Mouse (Mus musculus) heart, postnatal 0 days (tissue): Measurements from ENCODE around the gene Rilp.

Source experiments
- CTCF ChIP-seq: IDR thresholded peaks from 2 replicates; pipeline ENCODE4 v1.5.1; 2016; ENCODE audit warnings: antibody characterized with exemption, control low read depth, low read depth
- EP300 ChIP-seq: IDR thresholded peaks from 2 replicates; pipeline ENCODE4 v1.6.1; 2016; ENCODE audit warnings: antibody characterized with exemption, low read depth

- TF ChIP-seq CTCF, result no peak
- no peak for TF ChIP-seq EP300
These were observed 50.9 kb downstream of the Rilp start for GRCm38 (mm10) chr11:75560530-75561409.
